Mouse (Mus musculus): ENCODE results near the gene Tnfrsf14.

The Tnfrsf14 gene

DNA sequence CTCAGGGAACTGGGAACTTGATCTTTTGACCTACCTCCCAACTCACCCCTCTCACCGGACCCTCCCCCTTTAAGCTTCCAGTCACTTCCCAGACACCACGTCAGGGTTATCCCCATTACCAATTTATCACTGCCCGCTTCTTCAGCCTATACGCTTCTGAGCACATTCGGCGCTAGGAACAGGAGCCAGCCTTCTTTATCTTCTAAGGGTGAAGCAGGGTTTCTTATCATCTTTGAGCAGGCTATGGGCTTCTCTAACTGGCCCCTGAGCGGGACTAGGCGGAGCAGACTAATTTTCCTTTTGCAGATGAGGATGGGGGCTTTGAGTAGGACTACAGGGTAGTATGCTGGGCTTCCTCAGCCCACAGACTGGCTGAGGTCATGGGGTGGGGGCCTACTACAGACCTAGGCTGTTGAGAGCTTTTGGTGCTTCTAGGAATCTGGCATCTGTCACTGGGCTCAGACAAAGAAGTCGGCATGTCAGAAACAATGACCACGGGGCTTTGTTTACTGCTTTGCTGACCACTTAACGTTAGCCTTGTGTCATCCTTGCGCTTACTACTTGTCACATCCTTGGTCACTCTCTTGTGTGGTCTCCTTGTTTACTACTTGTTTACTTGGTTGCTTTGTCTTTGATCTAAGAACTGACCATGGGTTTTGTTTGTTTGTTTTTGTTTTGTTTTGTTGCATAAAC is at the start of gene Tnfrsf14:
Gene Tnfrsf14 (minus strand): TSS at position 169 of the 693 bp plus-strand sequence.
- no peak for DNase-seq (ENCODE audit: low spot score in 2 of 2)

DNA sequence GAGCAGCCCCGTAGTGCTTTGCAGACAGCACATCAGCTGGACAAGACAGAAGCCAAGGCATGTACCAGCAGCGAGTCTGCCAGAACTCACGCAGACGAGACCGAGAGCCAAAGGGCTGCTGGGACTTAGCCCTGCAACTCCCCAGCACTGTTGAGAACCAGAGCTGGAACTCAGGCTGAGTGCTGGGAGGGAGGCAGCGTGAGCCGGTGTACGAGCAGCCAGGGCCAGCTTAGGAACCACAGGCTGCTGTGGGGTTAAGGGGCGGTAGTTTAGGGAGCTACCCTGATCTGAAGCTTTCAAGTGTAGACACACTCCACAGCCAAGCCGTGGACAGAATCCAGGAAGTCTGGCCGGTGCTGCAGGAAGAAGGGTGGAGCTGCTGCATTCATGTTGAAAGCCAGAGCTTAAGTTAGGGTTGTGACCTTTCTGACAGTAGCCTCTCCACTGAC is 45.8 kb upstream of the Tnfrsf14 start:
- peak; percentile 59 to 62 for DNase-seq (ENCODE audit: low spot score in 2 of 2)

DNA sequence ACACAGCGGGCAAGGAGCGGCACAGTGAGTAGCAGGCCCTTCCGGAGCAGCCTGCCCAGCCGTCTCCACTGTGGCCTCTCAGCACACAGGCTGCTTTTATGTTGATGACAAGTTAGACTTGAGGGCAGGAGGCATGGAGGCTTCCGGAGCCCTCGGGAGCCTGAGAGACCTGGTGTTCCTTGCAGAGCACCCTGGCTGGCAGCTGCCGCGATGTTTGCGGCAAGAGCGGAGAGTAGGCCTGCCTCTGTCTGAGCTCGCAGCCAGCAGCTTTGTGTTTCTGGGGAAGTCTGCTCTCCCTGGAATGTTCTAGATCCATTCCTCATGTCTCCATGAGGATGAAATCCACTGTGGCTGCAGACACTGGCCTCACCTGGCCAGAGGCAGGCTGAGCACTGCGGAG is 44.2 kb upstream of the Tnfrsf14 start:
- no peak for DNase-seq (ENCODE audit: low spot score in 2 of 2)

DNA sequence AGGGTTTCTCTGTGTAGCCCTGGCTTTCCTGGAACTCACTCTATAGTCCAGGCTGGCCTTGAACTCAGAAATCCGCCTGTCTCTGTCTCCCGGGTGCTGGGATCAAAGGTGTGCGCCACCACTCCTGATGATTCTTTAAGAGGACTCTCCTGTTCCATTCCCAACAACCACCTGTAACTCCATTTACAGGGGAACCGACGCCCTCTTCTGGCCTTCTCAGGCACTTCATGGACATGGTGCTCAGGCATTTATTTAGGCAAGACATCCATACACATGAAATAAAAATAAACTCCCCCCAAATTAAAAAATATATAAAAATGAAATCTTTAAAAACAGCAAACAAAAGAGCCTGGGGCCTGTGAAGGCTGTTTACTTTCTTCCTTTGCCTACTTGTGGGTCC is 38.8 kb upstream of the Tnfrsf14 start:
- no peak for DNase-seq (ENCODE audit: low spot score in 2 of 2)

DNA sequence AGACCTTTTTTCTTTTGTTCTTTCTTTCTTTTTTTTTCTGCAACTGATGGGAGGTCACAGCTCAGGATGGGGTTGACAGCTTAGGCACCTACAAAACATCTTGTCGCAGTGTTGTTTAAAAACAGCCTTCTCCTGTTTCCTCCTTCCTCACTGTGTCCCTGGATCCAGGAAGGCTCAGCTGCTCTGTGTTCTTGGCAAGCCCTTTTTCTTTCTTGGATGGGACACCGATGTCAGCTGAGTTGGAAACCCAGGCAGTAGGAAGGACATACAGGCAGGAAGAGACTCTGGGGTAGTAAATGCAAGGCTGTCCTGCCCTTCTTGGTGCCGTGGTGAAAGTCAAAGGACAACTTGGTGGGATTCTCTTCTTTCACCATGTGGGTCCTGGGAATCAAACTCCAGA is 37.5 kb upstream of the Tnfrsf14 start:
- DNase-seq (ENCODE audit: low spot score in 2 of 2) = peak; percentile 68 to 69

DNA sequence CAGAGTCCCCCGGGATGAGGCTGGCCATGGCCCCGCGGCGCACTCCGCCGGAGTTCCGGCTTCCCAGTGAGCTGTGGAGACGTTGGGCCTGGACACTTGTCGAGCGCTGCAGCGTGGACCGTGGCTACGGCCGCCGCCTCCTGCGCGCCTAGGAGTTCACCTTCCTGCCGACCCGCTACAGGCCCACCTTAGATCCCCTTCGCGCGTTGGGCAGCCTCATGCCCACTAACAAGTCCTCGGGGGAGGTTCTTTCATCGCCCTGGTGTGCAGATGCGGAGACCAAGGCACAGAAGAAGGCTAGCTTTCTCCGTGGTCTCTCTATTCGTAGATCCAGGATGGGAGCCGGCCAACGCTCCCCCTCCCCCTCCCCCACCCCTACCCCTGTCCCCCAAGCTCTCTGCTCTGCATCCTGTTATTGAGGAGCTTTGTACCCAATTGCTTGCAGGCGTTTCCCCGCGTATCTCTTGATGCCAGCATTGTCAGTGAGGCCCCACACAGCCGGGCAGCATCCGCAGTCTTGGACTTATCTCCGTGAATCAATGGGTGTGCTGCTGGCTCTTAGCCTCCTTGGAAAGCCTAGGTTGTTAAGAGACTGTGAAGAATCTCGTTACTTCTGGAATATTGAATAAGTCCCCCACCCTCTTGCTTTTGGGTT is 36.3 kb upstream of the Tnfrsf14 start:
- no peak for DNase-seq (ENCODE audit: low spot score in 2 of 2)

DNA sequence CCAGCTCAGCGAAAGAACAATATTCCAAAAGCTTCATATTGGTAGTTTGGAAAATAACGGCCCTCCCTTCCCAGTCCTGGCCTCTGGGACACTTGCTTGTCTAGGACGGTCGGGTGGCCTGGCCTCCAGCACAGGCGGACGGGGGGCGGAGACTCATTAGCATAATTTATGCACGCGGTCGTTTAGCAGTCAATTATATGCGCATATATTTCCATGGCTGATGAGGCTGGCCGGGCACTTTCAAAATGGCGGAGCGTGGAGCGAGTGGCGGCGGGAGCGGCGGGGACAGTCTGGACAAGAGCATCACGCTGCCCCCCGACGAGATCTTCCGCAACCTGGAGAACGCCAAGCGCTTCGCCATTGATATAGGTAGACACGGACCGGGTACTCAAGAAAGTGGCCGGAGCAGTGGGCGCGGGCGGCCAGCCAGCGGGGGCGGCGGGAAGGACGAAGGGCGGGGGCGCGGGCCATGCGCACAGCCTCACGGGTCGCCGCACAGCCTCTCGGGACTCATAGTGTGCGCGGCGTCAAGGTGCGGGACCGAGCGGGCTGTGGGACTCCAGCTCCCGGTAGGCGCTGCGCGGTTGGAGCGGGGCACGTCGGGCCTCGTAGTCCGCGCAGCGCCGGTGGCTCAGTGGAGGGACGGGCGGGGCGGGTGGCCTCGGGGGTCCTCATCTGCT is 35.7 kb upstream of the Tnfrsf14 start, which contains the start of gene Pank4:
Gene Pank4 (plus strand): TSS at position 223 of the 680 bp plus-strand sequence.
- peak; percentile 94 for DNase-seq (ENCODE audit: low spot score in 2 of 2)

DNA sequence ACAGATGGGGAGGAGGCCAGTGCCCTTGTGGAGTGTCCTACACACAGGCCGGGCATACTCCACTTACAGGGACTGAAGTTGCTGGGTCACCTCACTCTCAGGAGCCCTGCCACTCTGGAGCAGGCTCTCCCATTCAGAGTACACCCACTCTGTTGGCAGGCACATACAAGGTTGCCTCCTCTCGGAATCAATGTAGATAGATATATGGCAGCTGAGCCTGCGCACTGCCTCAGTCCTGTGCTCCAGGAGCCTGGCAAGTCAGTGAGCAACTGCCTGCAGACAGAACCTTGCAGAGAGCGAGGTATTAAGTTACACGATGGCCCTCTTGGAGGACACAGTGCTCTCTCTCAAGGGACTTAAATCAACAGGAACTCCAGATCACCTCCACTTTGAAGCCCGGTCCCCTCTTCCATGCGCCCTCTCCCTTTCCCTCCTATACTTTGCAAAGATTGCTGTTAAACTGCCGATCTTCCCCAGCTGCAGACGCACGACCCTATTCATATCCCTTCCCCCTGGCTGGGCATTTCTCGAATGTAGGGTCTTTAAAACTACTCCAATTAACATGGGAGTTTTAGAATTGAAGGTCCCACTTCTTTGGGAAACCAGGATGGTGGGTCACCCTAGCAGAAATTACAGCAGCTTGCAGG is 35.0 kb upstream of the Tnfrsf14 start:
- no peak for DNase-seq (ENCODE audit: low spot score in 2 of 2)

DNA sequence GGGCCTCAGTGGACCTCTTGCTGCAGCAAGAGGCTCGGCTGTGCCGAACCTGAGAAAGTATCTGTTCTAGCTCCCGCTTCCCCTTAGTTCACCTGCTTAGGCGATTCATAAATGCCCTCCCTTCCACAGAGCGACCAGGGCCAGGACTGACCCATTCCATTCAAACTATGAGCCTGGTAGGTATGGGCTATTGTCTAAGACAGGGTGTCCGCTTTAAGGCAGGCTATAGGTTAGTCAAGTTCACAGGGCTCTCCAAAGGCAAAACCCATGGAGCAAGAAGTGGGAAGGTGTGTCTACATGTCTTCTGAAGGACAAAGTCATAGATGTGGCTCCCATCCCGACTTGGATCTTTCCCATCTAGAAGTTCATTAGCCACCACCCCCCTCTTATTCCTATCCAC is 34.3 kb upstream of the Tnfrsf14 start:
- no peak for DNase-seq (ENCODE audit: low spot score in 2 of 2)

DNA sequence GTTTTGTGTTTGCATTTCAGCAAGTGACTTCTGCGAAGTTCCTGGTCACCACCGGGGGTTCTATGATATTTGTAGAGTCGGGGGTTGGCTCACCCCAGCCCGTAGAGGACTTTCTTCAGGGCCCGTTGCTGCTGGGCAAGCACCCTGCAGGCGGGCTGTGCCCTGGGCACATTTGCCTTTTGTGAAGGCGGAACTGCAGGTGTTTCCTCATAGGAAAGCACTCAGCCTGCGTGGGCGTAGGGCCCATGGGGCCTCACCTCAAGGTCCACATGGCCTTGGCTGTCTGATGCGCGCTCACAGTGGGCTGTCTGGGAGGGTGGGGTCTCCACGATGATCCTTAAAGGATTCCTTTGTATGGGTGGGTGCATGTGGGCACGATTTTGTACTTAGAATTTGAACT is 33.5 kb upstream of the Tnfrsf14 start:
- no peak for DNase-seq (ENCODE audit: low spot score in 2 of 2)

DNA sequence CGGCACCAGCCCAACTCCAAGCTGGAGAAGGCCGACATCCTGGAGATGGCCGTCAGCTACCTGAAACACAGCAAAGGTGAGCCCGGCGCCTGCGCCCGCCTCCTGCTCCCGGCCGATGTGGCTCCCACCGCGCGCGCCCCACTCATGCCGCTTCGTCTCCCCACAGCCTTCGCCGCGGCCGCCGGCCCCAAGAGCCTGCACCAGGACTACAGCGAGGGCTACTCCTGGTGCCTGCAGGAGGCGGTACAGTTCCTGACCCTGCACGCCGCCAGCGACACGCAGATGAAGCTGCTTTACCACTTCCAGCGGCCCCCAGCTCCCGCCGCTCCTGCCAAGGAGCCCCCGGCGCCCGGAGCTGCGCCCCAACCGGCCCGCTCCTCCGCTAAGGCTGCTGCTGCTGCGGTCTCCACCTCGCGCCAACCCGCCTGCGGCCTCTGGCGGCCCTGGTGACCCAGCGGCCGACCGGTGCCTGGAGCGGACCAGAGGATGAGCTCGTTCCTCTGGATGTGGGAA is 32.9 kb upstream of the Tnfrsf14 start:
- DNase-seq (ENCODE audit: low spot score in 2 of 2) = no peak

DNA sequence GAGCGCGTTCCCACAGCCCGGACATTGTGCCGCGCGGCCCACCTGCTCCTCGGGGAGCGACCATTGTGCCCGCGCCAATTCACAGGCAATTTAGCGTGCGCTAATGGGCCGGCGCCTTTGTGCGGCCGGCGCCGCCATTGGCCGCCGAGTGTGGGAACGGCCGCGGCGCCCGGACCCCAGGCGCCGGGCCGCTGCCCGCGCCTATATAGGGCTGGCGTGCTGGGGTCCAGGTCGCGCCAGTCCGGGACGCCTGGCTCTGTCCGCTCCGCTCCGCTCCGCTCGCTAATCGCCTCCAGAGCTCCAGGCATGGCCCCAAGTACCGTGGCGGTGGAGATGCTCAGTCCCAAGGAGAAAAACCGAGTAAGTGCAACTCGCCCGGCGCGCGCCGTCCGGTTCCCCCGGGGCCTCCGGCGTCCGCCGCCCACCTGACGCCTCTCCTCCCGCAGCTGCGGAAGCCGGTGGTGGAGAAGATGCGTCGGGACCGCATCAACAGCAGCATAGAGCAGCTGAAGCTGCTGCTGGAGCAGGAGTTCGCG is 32.4 kb upstream of the Tnfrsf14 start, which contains the start of gene Hes5:
Gene Hes5 (plus strand): TSS at position 234 of the 536 bp plus-strand sequence.
- DNase-seq (ENCODE audit: low spot score in 2 of 2) = no peak

DNA sequence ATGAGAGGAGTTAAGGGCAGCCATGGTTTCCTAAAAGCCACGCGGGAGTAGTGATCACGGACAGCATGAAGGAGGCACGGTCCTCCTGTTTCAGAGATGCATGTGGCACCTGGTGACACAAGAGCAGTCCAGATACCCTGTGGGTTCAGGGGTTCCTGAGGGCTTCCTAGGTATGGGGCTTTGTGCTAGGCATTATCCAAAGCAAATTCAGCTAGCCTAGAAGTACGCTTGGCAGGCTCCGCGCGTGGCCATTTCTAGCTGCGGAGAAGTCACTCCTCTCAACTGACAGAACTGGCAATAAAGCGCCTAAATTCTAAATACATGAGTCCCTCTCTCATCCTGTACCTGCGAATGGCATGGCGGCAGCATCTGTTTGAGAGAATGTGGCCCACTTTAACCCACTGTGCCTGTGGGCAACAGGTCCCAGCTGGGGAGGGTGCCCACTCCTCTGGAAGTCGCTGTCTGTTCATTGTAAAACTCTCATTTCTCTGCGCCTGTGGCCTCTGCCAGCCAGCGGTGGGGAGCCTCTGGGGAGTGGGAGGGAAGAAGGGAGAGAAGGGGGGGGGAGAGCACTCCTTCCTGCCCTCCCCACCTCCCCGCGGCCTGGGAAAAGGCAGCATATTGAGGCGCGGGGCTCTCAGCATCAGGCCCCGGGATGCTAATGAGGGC is 31.8 kb upstream of the Tnfrsf14 start:
- no peak for DNase-seq (ENCODE audit: low spot score in 2 of 2)

DNA sequence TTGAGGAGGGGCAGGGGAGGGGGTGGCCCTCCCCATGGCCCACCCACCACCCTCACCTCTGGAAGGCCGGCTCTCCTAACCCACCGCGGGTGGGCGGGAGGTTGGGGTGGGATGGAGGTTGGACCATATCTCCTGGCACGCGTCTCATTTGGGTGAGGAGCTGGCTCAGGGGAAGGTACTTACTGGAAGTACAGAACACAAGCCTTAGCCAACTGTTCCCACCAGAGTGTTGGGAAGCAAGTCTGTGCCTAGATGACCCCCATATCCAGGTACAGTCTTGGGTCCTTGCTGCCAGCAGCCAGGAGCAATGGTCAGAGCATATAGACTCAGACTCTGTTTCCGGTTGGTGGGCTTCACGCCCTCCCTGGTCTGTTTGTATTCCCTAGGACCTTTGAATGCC is 30.3 kb upstream of the Tnfrsf14 start:
- DNase-seq (ENCODE audit: low spot score in 2 of 2) = no peak

DNA sequence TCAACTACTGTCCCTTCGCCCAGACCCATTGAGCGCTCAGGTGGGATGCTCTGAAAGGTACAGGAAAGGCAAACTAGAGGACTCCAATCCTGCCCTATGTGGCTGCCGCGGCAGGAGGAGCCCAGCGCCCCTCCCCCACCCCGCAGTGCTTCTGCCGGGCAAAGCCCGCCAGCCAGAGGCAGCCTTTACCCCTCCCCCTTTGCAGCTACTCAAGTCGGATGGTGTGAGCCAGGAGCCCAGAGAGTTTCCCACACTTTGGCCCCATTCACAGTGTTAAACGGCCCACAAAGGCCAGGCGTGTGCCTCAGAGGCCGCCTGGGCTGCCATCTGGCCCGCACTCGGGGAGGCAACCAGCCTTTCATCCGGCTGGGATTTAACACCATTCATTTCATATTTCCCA is 29.8 kb upstream of the Tnfrsf14 start:
- no peak for DNase-seq (ENCODE audit: low spot score in 2 of 2)

DNA sequence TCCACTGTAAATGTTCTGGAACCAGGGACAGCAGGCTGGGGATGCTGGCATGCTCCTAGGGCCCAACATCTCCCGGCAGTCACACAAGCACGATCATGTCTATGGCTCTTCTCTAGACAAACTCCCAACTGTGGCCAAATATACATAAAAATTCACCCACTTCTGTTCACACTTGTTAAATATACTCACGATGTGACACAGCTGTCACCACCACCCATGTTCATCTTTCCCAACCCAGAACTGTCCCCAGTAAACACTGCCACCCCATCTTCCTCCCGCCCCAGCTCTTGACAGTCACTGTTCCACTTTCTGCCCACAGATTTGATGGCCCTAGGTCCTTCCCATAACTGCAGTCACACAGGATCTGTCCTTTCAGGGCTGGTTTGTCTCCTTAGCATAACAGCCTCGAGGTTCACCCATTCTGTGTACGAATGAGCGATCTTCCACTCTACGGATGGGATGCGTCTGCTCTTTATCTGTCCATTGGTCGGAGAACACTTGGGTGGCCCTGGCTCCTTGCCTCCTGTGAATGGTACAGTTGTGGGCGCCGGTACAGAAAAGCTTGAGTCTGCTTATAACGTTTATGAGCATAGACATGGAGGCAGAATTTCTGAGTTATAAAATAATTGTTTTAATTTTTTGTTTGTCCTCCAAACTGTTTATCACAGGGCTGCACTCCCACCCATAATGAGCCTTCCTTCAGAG is 29.1 kb upstream of the Tnfrsf14 start:
- DNase-seq (ENCODE audit: low spot score in 2 of 2) = no peak

DNA sequence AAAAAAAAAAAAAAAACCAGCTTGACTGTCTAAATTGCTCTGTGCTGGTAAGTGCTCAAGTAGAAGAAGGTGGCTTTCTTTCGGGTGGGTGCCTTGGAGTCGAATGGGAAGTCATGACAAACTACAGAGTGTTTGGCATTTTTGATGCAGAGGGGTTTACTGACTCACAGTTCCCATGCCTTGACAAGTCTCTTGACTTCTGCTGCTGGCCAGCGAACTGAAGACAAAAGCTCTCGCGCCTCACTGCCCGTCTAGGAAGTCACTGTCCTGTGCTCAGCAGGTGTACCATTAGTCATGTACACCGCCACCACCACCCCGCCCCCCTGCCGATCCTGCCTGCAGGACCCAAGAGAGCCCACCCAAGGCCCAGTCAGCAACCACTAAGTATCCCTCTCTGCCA is 28.2 kb upstream of the Tnfrsf14 start:
- no peak for DNase-seq (ENCODE audit: low spot score in 2 of 2)

DNA sequence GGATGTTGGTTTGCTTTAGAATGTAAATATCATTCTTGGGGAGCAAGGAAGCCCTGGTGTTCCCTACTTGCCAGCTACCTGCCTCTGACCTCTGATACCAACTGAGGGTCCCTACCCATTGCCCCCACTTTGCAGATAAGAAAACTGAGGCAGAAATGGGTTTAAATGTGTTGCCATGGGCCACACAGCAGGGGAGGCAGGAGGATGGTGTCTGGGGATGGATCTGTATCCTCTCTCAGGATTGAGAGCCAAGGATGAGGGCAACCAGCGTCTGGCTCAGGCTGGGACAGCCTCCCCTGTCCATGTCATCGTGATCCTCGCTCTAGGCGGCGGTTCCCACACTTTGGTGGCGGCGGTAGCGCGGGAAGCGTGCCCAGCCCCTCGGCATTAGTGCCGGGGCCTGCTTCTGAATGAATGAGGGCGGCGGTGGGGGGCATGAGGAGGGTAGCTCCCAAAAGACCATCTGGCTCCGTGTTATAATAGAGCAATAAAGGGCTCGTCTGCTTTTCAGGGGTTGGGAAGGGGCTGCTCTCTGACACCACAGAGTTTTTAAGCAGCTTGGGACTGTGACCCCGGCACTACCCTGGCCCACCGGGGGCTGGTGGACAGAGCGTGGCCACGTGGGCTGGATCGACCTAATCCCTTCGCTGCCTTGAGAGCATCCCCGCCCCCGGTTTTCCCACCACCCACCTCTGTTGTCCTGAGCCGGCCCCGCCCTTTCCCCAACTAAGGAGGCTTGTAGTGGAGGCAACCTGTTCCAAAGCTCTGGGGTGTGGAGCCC is 24.3 kb upstream of the Tnfrsf14 start:
- no peak for DNase-seq (ENCODE audit: low spot score in 2 of 2)

DNA sequence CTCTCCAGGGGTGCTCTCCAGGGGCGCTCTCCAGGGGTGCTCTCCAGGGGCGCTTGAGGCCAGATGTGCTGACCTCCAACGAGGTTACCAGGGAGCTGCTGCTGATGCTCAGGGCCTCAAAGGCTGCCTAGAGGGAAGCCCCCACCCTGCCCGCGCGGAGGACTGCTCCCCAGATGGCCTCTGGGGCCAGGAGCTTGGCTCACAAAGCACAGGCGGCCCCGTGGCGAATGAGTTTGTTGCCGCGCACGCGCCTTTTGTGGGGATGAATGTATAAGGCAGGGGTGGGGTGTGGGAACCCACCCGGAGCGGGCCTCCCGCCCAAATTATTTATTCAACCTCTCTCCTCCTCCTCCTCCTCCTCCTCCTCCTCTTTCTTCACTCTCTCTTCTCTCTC is 21.2 kb upstream of the Tnfrsf14 start:
- DNase-seq (ENCODE audit: low spot score in 2 of 2) = no peak
